Mouse (Mus musculus): ENCODE measurements at regions not wholly inside any gene's neighbourhood (a gene's known extent, or its start where the extent isn't known, plus 50 kb on each side); places are given as distances from the start of the nearest gene placed in this dataset.

DNA sequence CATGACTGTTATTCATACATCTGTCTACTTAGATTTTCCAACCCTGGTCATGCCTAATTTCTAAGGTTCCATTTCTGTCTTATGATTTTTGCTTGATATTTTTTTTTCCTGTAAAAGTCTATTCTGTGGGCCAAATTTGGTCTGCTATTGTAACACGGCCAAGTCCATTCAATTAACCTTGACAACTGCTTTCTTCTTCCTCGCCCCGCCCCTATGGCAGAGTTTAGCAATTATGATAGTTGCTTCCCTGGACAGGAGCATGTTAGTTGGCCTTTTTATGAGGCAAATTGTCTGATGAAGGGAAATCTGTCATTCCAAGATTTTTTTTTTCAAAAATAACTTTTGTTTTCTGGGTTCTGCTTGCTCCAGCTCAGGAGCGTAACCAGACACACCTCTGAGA is 160.7 kb upstream of the Fst start:
- H3K27me3 ChIP-seq (replicated peaks): no peaks in the 10 kb centered on the region
- H3K4me1 ChIP-seq (replicated peaks): no peaks in the 10 kb centered on the region
- 87% methylated on average over 4 of the region's 4 CpGs for WGBS
- H3K4me2 ChIP-seq (replicated peaks): no peak overlapping the region
- no peaks in the 10 kb centered on the region for H3K9me3 ChIP-seq
- no peak overlapping the region for H3K27ac ChIP-seq
- H3K36me3 ChIP-seq: no peaks in the 10 kb centered on the region
- no peak overlapping the region for H3K4me3 ChIP-seq (replicated peaks)
- ATAC-seq: no peak
- no peak overlapping the region for H3K9ac ChIP-seq

DNA sequence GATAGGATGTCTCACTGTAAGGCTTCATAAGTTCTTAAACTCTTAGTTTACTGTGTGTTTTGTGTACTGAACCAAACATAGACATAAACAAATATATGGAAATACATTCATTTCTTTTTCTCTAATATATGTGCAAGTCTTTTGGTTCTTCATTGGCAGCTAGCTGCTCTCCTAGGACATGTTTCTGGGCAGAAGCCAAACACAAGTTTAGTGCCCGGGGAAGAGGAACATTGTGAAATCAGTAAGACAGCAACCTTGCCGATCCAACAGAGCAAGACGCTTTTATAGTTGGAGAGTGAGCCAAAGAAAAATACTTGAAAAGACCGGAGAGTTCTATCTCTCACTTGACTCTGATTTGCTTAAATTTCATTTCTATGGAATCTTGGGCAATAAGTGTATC is 178.0 kb upstream of the Fst start:
- Histone ChIP-seq H3K36me3 (no peaks in the 10 kb centered on the region), H3K9me3 (no peaks in the 10 kb centered on the region), H3K4me1 (replicated peaks) (no peaks in the 10 kb centered on the region), H3K4me3 (replicated peaks) (no peak overlapping the region), H3K4me2 (replicated peaks) (no peak overlapping the region), H3K27me3 (replicated peaks) (no peaks in the 10 kb centered on the region), H3K9ac (no peak overlapping the region), H3K27ac (no peak overlapping the region)
- no peak for ATAC-seq
- WGBS: 89% methylated on average over 4 of the region's 4 CpGs

DNA sequence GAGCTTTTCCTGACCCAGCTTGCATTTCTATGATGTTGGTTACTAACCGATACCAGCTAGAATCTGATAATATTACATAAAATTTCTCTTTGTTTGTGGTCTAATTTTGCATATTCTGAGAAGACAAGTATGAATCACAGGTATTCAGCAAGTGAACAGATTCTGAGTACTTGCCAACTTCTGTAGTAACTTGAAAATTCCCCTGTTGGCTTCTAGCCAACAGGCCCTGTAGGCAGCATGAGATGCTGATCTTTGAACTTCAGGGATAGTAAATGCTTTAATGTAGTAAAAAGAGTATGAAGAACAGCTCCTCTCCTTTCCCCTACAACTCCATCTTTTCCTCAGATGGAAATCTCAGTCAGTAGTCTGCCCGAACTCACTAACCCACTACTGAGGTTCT is 178.5 kb upstream of the Mocs2 start:
- Histone ChIP-seq H3K9ac (no peak overlapping the region), H3K4me2 (replicated peaks) (no peak overlapping the region), H3K4me3 (replicated peaks) (no peak overlapping the region), H3K27me3 (replicated peaks) (no peaks in the 10 kb centered on the region), H3K9me3 (no peaks in the 10 kb centered on the region), H3K27ac (no peak overlapping the region), H3K4me1 (replicated peaks) (no peaks in the 10 kb centered on the region), H3K36me3 (no peaks in the 10 kb centered on the region)
- ATAC-seq: no peak
- 90% methylated on average over 2 of the region's 2 CpGs for WGBS

DNA sequence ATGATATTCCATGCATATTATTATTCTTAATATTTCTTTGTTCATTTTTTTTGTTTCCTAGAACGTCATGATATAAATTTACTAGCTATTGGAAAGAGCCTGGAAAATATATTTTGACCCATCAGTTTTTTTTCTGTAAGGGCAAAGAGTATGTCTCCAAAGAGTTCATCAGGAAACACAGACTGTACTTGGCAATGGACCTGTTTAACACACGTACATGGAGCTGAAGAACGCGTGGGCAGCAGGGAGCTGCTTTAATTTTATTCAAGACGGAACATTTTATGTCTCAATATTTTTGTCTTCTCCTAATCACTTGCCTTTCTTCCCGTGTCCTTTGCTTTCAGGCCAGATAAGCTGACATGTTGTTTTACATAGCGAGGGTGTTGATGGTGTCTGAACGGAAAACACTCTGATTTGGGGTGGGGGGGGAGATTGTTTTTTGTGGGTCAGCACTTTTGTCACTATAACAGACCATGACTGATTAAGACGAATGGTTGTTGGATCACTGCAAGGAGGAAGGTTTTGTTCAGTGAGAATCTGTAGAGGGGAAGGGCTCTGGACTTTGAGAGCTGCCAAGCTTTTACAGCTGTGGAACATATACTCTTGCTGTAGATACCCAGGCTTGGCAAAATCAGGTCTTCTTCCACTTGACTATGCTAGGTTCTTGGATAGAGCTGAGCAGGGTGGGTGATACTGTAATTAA is 176.2 kb upstream of the Mocs2 start:
- Histone ChIP-seq H3K9me3 (no peaks in the 10 kb centered on the region), H3K4me3 (replicated peaks) (no peak overlapping the region), H3K4me2 (replicated peaks) (no peak overlapping the region), H3K9ac (no peak overlapping the region), H3K4me1 (replicated peaks) (no peaks in the 10 kb centered on the region), H3K27me3 (replicated peaks) (no peaks in the 10 kb centered on the region), H3K36me3 (no peaks in the 10 kb centered on the region), H3K27ac (no peak overlapping the region)
- WGBS: 83% methylated on average over 9 of the region's 9 CpGs
- no peak for ATAC-seq

DNA sequence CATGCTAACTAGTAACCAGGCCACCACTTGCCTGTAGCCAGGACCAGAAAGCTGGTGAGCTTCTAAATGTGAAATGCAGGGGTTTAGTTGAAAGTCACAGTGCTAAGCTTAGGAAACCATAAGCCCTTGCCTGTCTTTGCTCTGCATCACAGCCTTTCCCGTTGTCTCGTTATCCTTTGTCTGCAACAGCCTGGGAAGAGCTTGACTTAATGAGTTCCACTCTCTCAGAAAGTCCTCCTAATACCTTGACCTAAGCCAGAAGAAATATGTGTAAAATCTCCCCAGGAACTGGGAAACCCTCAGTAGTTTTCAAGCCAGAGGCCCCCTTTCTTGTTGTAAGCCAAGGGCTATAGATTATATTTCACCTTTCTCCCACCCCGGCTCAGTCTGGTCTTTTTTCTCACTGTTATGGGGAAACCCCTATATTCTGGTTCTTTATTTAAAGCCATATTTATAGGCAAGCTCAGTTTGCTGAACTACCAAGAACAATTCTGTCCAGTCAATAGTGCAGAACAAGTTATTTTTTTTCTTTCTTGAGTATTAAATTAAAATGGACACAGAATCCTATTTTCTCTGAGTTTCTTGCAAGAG is 175.0 kb upstream of the Mocs2 start:
- H3K36me3 ChIP-seq: no peaks in the 10 kb centered on the region
- no peak overlapping the region for H3K4me3 ChIP-seq (replicated peaks)
- H3K9me3 ChIP-seq: no peaks in the 10 kb centered on the region
- no peaks in the 10 kb centered on the region for H3K4me1 ChIP-seq (replicated peaks)
- no peak overlapping the region for H3K27ac ChIP-seq
- no peaks in the 10 kb centered on the region for H3K27me3 ChIP-seq (replicated peaks)
- no peak overlapping the region for H3K9ac ChIP-seq
- no peak for ATAC-seq
- H3K4me2 ChIP-seq (replicated peaks): no peak overlapping the region
- WGBS: 78% methylated on average over 3 of the region's 3 CpGs

DNA sequence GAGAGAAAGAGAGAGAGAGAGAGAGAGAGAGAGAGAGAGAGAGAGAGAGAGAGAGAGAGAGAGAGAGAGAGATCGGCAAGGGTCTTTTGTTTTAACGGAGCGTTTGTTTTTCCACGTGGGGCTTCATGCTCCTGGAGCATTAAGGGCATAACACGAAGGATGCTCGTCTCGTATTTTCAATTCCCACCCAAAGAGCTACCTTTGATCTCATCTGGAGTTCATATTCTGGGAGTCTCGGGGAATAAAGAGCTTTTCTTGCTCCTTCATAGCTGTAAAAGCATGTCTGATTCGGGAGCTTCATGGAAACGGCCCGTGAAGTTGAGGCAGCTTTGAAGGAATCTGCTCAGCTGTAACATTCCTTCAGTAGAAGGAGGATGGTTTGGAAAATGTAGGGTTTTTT is 174.5 kb upstream of the Mocs2 start:
- WGBS: 75% methylated on average over 11 of the region's 11 CpGs
- Histone ChIP-seq H3K4me3 (replicated peaks) (no peak overlapping the region), H3K4me2 (replicated peaks) (no peak overlapping the region), H3K9ac (no peak overlapping the region), H3K4me1 (replicated peaks) (no peaks in the 10 kb centered on the region), H3K36me3 (no peaks in the 10 kb centered on the region), H3K27ac (no peak overlapping the region), H3K9me3 (no peaks in the 10 kb centered on the region), H3K27me3 (replicated peaks) (no peaks in the 10 kb centered on the region)
- no peak for ATAC-seq

DNA sequence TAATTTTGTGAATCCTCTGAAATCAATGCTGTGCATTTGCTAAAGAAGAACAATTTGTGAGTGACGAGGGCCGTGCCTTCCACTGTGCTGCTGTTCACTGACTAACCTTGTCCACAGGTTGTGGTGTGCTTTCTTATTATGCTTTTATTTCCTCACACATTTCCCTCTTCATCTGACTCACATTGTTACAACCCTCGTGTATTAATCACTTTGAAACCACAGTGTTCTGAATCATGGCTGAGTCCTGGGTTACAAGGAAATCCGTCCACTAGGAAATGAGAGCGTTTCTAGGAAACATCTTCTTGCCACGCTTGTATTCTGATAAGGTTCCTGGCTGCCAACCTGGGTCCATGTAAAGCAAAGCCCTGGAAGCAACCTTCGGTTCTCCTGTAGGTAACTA is 163.8 kb upstream of the Mocs2 start:
- Histone ChIP-seq H3K36me3 (no peaks in the 10 kb centered on the region), H3K4me2 (replicated peaks) (no peak overlapping the region), H3K9me3 (no peaks in the 10 kb centered on the region), H3K4me3 (replicated peaks) (no peak overlapping the region), H3K27ac (no peak overlapping the region), H3K27me3 (replicated peaks) (no peaks in the 10 kb centered on the region), H3K4me1 (replicated peaks) (no peaks in the 10 kb centered on the region), H3K9ac (no peak overlapping the region)
- ATAC-seq: no peak
- WGBS: 79% methylated on average over 7 of the region's 7 CpGs

DNA sequence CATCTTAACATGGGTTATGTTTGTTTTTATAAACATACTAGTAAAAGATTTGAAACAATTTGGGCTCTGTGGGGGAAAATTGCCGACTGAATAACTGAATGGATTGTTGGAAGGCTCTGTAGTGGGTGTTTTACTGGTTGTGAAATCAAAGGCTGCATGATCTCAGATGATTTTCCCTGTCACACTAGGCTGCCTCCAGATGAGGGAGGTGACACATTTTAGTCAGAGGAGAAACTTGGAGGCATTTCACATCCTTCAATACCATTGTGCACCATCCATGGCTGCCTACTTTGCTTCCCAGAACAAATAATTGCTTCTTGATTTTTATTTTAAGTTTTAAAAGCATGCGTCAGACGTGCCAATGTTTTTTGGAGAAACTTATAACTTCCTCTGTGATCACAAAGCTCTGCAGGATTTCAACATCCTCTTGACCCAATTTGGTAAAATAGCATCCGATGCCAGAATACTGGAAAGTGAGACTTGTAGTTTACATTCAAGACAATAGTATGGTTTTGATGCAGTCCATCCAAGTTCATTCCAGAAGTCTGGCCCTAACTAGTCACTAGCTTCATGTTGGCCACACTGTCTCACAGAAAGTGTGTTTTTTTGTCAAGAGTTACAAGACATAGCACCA is 163.0 kb upstream of the Mocs2 start:
- Histone ChIP-seq H3K9ac (no peak overlapping the region), H3K27me3 (replicated peaks) (no peaks in the 10 kb centered on the region), H3K9me3 (no peaks in the 10 kb centered on the region), H3K4me1 (replicated peaks) (no peaks in the 10 kb centered on the region), H3K27ac (no peak overlapping the region), H3K4me3 (replicated peaks) (no peak overlapping the region), H3K4me2 (replicated peaks) (no peak overlapping the region), H3K36me3 (no peaks in the 10 kb centered on the region)
- ATAC-seq: no peak
- 80% methylated on average over 4 of the region's 4 CpGs for WGBS

DNA sequence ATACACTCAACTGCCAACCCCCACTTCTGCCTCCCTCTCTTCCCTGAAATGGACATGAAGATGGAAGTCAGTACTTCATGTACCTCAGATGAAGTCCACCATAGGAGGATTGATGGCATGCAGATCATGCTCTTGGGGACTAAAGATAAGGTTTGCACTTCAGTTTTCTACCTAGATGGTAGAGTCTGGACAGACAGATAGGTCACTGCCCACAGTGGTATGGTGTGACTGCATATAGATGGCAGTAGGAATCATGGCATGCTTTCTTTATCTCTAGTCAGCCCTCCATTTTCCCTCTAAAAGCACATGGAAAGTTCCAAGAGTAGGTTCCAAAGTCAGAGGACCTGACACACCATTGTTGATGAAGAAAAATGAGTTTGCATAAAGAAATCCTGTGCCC is 145.6 kb upstream of the Mocs2 start:
- H3K9ac ChIP-seq: no peak overlapping the region
- no peaks in the 10 kb centered on the region for H3K4me1 ChIP-seq (replicated peaks)
- no peak for ATAC-seq
- no peaks in the 10 kb centered on the region for H3K27me3 ChIP-seq (replicated peaks)
- no peak overlapping the region for H3K27ac ChIP-seq
- no peaks in the 10 kb centered on the region for H3K36me3 ChIP-seq
- no peak overlapping the region for H3K4me3 ChIP-seq (replicated peaks)
- H3K9me3 ChIP-seq: no peaks in the 10 kb centered on the region
- no peak overlapping the region for H3K4me2 ChIP-seq (replicated peaks)

DNA sequence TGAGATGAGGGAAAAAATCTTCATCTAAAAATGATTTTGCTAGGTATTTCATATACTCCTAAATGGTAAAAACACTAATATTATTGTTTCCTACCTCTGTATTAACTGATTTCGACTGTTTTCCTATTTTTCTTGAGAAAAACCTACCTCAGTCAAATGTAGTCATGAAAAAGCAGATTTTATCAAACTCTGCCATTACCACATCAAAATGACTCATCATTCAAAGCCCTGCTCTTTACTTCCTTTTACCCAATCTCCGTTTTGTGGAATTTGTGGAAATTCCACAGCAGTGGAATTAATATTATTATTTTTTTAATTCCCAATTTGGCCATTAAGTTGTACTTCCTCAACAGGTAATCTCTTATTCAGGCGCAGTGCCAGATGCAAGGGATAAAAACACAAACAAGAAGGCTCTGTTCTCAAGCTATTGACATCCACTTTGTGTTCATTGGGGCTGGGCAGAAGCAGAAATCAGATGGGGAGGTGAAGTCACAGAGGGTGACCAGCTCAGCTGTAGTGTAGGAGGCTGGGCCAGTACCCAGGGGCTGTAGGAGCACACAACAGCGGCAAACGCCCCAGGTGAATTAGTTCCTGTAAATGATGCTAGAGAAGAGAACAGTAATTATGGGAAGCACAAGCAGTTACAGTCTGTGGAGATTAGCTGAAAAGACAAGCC is 138.2 kb upstream of the Mocs2 start:
- Histone ChIP-seq H3K9me3 (no peaks in the 10 kb centered on the region), H3K27me3 (replicated peaks) (no peaks in the 10 kb centered on the region), H3K4me2 (replicated peaks) (peak overlapping the region; percentile 37; the same call in 1 of the 2 replicates), H3K4me3 (replicated peaks) (no peak overlapping the region), H3K36me3 (no peaks in the 10 kb centered on the region), H3K4me1 (replicated peaks) (no peaks in the 10 kb centered on the region; the same call in 1 of the 2 replicates), H3K9ac (no peak overlapping the region), H3K27ac (0 out of 2 replicates have a peak overlapping the region, but pooled peaks have one; percentile 32)
- WGBS: 52% methylated on average over 5 of the region's 5 CpGs
- peak; percentile 78 for ATAC-seq

DNA sequence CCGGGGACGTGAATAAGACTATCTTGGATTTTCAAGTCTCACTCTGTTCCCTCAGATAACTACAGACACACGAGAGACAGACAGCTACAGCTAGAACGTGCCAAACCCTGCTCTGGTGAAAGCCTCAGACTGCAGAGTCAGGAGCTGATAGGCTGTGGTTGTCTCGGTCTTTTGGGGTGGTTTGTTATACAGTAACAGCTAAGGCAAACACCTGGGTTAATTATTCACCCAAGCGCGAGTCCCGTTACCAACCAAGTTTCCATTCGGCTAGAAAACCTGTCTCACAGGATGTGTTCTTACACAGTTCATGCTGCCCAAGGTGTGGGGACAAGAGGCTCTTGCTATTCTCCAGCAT is 137.7 kb upstream of the Mocs2 start:
- ATAC-seq: peak; percentile 99
- Histone ChIP-seq H3K4me3 (replicated peaks) (no peak overlapping the region), H3K27ac (0 out of 2 replicates have a peak overlapping the region, but pooled peaks have one; percentile 32), H3K9ac (no peak overlapping the region), H3K4me1 (replicated peaks) (no peaks in the 10 kb centered on the region; the same call in 1 of the 2 replicates), H3K36me3 (no peaks in the 10 kb centered on the region), H3K9me3 (no peaks in the 10 kb centered on the region), H3K4me2 (replicated peaks) (peak overlapping the region; percentile 37; the same call in 1 of the 2 replicates), H3K27me3 (replicated peaks) (no peaks in the 10 kb centered on the region)
- 57% methylated on average over 9 of the region's 9 CpGs for WGBS

DNA sequence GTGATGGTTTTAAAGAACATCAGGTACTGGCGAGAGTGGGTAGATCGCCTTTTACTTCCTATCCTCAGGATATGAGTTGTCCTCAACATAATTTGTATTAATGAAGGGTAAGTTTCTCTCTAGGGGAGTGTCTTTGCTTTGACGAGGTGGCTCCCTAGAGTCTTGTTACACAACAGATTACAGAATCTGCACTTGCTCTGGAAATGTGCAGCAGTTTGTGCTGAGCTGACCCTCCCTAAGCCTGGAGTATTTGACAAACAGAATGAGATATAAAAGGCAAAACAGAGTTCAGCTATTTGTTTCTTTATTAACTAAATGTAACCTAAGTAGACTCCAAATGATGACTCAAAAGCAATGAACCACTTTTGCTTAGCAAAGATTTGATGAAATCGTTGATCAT is 136.8 kb upstream of the Mocs2 start:
- no peak for ATAC-seq
- Histone ChIP-seq H3K4me2 (replicated peaks) (no peak overlapping the region), H3K4me1 (replicated peaks) (no peaks in the 10 kb centered on the region; the same call in 1 of the 2 replicates), H3K9ac (no peak overlapping the region), H3K9me3 (no peaks in the 10 kb centered on the region), H3K27ac (no peak overlapping the region), H3K27me3 (replicated peaks) (no peaks in the 10 kb centered on the region), H3K36me3 (no peaks in the 10 kb centered on the region), H3K4me3 (replicated peaks) (no peak overlapping the region)
- 70% methylated on average over 4 of the region's 4 CpGs for WGBS
